Mouse (Mus musculus): ENCODE measurements around the gene Nsmce1. TPM values are rescaled to one million over a fixed set of nuclear protein-coding genes. Genes with fewer than 3 reads are reported as not detected.
A peak's percentile ranks its signal among the peaks of the same experiment; 100 is the strongest.

Nsmce1 gene
- polyA plus RNA-seq (2015; fragmentation: Nextera tagmentation; extraction: Ambion mirVana), result 119 and 127 TPM in 2 replicates

- Histone ChIP-seq H3K4me2 (ENCODE audit: low read length) (peak within 1 kb of the TSS; percentile 77), H3K4me1 (replicated peaks; ENCODE audit: insufficient read depth, low read length) (peaks cover 8% of the 10 kb centered on the region; the same call in 1 of the 2 replicates), H3K4me3 (replicated peaks; ENCODE audit: low read depth, low read length) (peak within 1 kb of the TSS; percentile 62), H3K36me3 (ENCODE audit: insufficient read depth, low read length) (no peaks in the 10 kb centered on the region), H3K27ac (peak within 1 kb of the TSS; percentile 82), H3K9ac (ENCODE audit: low read depth, low read length) (peak within 1 kb of the TSS; percentile 70), H3K9me3 (replicated peaks; ENCODE audit: low read length) (no peaks in the 10 kb centered on the region), H3K27me3 (ENCODE audit: insufficient read depth, low read length) (no peaks in the 10 kb centered on the region)
- ATAC-seq (replicated peaks; ENCODE audit: low FRiP score, low read depth) (peak; percentile 96), DNase-seq (ENCODE audit: low spot score) (peak; percentile 98)
- under 1% methylated on average over 56 of the region's 56 CpGs for WGBS
- TF ChIP-seq CTCF (IDR thresholded peaks at IDR 0.05; ENCODE audit: low read depth), result peak; percentile 51
Observed at GRCm38 (mm10) chr7:125490947-125491735, at the start of gene Nsmce1. Gene Nsmce1, minus strand, starts transcription at chr7:125491596.

GRCm38 (mm10) chr7:125541026-125541425 lies 49.6 kb upstream of the Nsmce1 start:
- no peak for DNase-seq (ENCODE audit: low spot score)
- H3K27ac ChIP-seq, result no peak overlapping the region
- H3K4me1 ChIP-seq (replicated peaks; ENCODE audit: insufficient read depth, low read length), result no peaks in the 10 kb centered on the region
- no peak overlapping the region for H3K4me2 ChIP-seq (ENCODE audit: low read length)
- WGBS, result 63% methylated on average over 1 of the region's 1 CpGs
- no peak for TF ChIP-seq CTCF (IDR thresholded peaks at IDR 0.05; ENCODE audit: low read depth)
- no peaks in the 10 kb centered on the region for H3K9me3 ChIP-seq (replicated peaks; ENCODE audit: low read length)
- ATAC-seq (replicated peaks; ENCODE audit: low FRiP score, low read depth), result no peak
- H3K36me3 ChIP-seq (ENCODE audit: insufficient read depth, low read length), result no peaks in the 10 kb centered on the region
- no peak overlapping the region for H3K9ac ChIP-seq (ENCODE audit: low read depth, low read length)
- H3K4me3 ChIP-seq (replicated peaks; ENCODE audit: low read depth, low read length), result no peak overlapping the region
- no peaks in the 10 kb centered on the region for H3K27me3 ChIP-seq (ENCODE audit: insufficient read depth, low read length)

- no peak overlapping the region for H3K9ac ChIP-seq (ENCODE audit: low read depth, low read length)
- no peak overlapping the region for H3K4me2 ChIP-seq (ENCODE audit: low read length)
- no peak overlapping the region for H3K4me3 ChIP-seq (replicated peaks; ENCODE audit: low read depth, low read length)
- H3K27me3 ChIP-seq (ENCODE audit: insufficient read depth, low read length), result no peaks in the 10 kb centered on the region
- no peak overlapping the region for H3K27ac ChIP-seq
- WGBS, result 83% methylated on average over 3 of the region's 3 CpGs
- ATAC-seq (replicated peaks; ENCODE audit: low FRiP score, low read depth), result no peak
- no peaks in the 10 kb centered on the region for H3K36me3 ChIP-seq (ENCODE audit: insufficient read depth, low read length)
- DNase-seq (ENCODE audit: low spot score), result no peak
- no peak for TF ChIP-seq CTCF (IDR thresholded peaks at IDR 0.05; ENCODE audit: low read depth)
- H3K9me3 ChIP-seq (replicated peaks; ENCODE audit: low read length), result peaks cover 1% of the 10 kb centered on the region; the same call in 1 of the 2 replicates
- H3K4me1 ChIP-seq (replicated peaks; ENCODE audit: insufficient read depth, low read length), result no peaks in the 10 kb centered on the region
Observed at GRCm38 (mm10) chr7:125539351-125539750, 48.0 kb upstream of the Nsmce1 start.

- no peak overlapping the region for H3K4me3 ChIP-seq (replicated peaks; ENCODE audit: low read depth, low read length)
- no peak for TF ChIP-seq CTCF (IDR thresholded peaks at IDR 0.05; ENCODE audit: low read depth)
- ATAC-seq (replicated peaks; ENCODE audit: low FRiP score, low read depth), result no peak
- H3K9ac ChIP-seq (ENCODE audit: low read depth, low read length), result no peak overlapping the region
- no peaks in the 10 kb centered on the region for H3K36me3 ChIP-seq (ENCODE audit: insufficient read depth, low read length)
- H3K27ac ChIP-seq, result no peak overlapping the region
- DNase-seq (ENCODE audit: low spot score), result no peak
- no peaks in the 10 kb centered on the region for H3K27me3 ChIP-seq (ENCODE audit: insufficient read depth, low read length)
- H3K9me3 ChIP-seq (replicated peaks; ENCODE audit: low read length), result no peaks in the 10 kb centered on the region
- WGBS, result 88% methylated on average over 9 of the region's 9 CpGs
- no peaks in the 10 kb centered on the region for H3K4me1 ChIP-seq (replicated peaks; ENCODE audit: insufficient read depth, low read length)
- H3K4me2 ChIP-seq (ENCODE audit: low read length), result no peak overlapping the region
Observed at GRCm38 (mm10) chr7:125527901-125528580, 36.6 kb upstream of the Nsmce1 start.

- Histone ChIP-seq H3K4me2 (ENCODE audit: low read length) (no peak overlapping the region), H3K27ac (no peak overlapping the region), H3K36me3 (ENCODE audit: insufficient read depth, low read length) (no peaks in the 10 kb centered on the region), H3K27me3 (ENCODE audit: insufficient read depth, low read length) (no peaks in the 10 kb centered on the region), H3K9ac (ENCODE audit: low read depth, low read length) (no peak overlapping the region), H3K4me1 (replicated peaks; ENCODE audit: insufficient read depth, low read length) (no peaks in the 10 kb centered on the region), H3K4me3 (replicated peaks; ENCODE audit: low read depth, low read length) (no peak overlapping the region), H3K9me3 (replicated peaks; ENCODE audit: low read length) (no peaks in the 10 kb centered on the region)
- WGBS, result 86% methylated on average over 6 of the region's 6 CpGs
- no peak for TF ChIP-seq CTCF (IDR thresholded peaks at IDR 0.05; ENCODE audit: low read depth)
- DNase-seq (ENCODE audit: low spot score) (no peak), ATAC-seq (replicated peaks; ENCODE audit: low FRiP score, low read depth) (no peak)
Observed at GRCm38 (mm10) chr7:125527186-125527585, 35.8 kb upstream of the Nsmce1 start.

GRCm38 (mm10) chr7:125523051-125523450 lies 31.7 kb upstream of the Nsmce1 start:
- DNase-seq (ENCODE audit: low spot score) (no peak), ATAC-seq (replicated peaks; ENCODE audit: low FRiP score, low read depth) (no peak)
- Histone ChIP-seq H3K9ac (ENCODE audit: low read depth, low read length) (no peak overlapping the region), H3K27ac (no peak overlapping the region), H3K27me3 (ENCODE audit: insufficient read depth, low read length) (no peaks in the 10 kb centered on the region), H3K4me2 (ENCODE audit: low read length) (no peak overlapping the region), H3K36me3 (ENCODE audit: insufficient read depth, low read length) (no peaks in the 10 kb centered on the region), H3K9me3 (replicated peaks; ENCODE audit: low read length) (no peaks in the 10 kb centered on the region), H3K4me3 (replicated peaks; ENCODE audit: low read depth, low read length) (no peak overlapping the region), H3K4me1 (replicated peaks; ENCODE audit: insufficient read depth, low read length) (no peaks in the 10 kb centered on the region)
- TF ChIP-seq CTCF (IDR thresholded peaks at IDR 0.05; ENCODE audit: low read depth), result no peak
- WGBS, result 62% methylated on average over 3 of the region's 3 CpGs
